Mouse (Mus musculus) gastrocnemius, postnatal 36 days (tissue): ENCODE measurements around the gene H13. TPM values are rescaled to one million over a fixed set of nuclear protein-coding genes. Genes with fewer than 3 reads are reported as not detected.
"Not testable (repeated sequence)": the region's sequence is repeated elsewhere in the genome, so short reads cannot be mapped to it uniquely, and the experiment has no call there.

Experiments
- DNase-seq, 2 experiments: peaks; one replicate each; pipeline ENCODE4 v3.0.0; 2022
- intact Hi-C: fragments of 180-260 bp; cut with DNase I; formaldehyde crosslinking; loops from one replicate; pipeline ENCODE4 v1.15.1; 2025
- total RNA-seq, 2 experiments: library from RNA; stranded (reverse); gene quantifications; 2 replicates each; pipeline ENCODE4 v1.2.3; 2021

The H13 gene
- total RNA-seq, 2 experiments from 2014 or later = 30.1 to 35.1 TPM

DNA sequence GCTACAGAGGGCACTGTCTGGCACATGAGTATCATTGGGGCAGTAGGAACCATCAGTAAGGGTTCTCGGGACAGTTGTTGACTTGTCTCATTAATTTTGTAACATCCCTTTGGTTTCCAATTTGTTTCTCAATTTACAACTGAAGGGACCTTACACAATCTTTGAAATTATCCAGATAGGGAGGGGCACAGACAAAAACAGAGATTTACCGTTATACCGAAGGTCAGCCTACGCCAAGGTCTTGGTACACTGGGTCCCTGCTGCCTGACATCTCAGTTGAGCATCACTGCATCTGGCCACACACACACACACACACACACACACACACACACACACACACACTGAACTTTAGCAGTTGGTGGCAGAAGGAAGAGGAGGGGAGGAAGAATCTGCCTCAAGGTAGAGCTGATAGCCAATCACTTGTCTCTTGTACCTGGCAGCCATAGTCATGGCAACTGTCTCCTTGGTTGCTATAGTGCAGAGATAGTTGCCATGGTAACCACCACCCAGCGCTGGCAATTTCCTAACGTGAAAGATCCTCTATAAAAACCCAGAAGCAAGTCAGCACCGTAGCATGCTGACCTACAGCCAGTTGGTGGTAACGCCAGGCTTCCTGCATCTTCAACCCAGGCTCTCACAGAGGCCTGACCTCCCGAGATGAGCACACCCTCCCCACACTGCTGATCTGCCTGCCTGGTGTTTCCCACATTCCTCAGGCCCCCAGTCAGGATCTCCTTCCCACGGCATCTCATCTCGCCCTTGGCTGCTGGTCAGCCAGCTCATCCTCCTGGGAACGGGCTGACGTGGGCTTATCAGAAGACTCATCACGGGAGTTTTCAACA lies 15.2 kb upstream of the H13 start:
- peak in 1 of 2 experiments; percentile 48 for DNase-seq
- intact Hi-C loops = loop anchor here (2.0 kb wide), 1 partner anchor 33 kb away; no protein-coding TSS in a partner anchor

DNA sequence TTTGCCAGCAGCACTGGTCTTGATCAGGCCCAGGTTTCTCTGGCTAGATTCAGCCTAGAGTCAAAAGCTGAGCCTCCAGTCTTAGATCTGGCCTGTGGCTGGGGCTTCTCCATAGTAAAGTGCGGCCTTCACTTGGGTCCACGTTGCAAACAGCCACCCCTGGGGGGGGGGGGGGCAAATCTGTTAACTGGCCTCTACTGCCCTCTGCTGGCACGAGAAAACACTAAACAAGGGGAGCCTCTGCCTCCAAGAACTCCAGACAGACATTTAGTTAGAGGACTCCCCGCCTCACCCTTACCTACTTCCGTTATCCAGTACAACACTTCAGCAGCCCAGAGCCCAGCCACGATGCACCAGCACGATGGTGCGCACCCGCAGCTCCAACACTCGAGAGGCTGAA lies 11.9 kb upstream of the H13 start:
- intact Hi-C loops = no loop called here
- peak in 1 of 2 experiments; percentile 25 for DNase-seq

- intact Hi-C loops = no loop called here
These were observed 8.1 kb upstream of the H13 start for GRCm38 (mm10) chr2:152661163-152661562.

GRCm38 (mm10) chr2:152666191-152666590 lies 3.1 kb upstream of the H13 start:
- intact Hi-C loops, DNase-seq: not testable (repeated sequence)

More at GRCm38 (mm10) chr2:152661163-152661562, 8.1 kb upstream of the H13 start:
- DNase-seq = no peak

GRCm38 (mm10) chr2:152669639-152670484 lies 601 bp downstream of the H13 start:
- peak in 1 of 2 experiments; percentile 28 for DNase-seq
- intact Hi-C loops = no loop called here

DNA sequence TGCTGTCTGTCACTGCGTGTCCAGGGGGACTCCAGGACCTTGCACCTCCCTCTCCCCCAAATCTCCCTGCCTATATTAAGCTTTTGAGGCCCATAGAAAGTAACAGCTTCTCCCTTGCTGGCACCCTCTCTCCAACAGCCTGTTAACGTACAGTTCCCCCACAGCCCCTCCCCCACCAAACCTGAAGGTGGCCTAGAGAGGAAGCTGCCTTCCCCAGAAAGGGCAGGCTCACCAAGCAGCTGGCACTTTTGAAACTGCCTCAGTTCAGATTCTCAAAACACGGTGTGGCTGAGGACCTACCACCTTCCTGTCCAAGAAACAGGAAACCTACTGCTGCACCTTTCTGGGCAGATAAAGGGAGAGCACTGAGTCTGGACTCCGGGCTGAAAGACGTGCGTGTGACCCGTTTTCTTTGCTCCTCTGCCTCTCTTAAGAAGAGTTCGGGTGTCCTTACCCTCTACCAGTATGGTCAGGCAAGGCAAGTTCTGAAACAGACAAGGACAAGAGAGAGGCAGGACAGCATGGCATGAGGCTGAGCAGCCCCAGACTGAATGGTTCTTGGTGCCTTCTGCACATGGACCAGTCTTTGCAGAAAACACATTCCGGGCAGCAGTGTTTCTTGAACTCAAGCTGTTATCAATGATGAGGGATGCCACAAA lies 1.9 kb downstream of the H13 start:
- intact Hi-C loops = no loop called here
- no peak for DNase-seq

DNA sequence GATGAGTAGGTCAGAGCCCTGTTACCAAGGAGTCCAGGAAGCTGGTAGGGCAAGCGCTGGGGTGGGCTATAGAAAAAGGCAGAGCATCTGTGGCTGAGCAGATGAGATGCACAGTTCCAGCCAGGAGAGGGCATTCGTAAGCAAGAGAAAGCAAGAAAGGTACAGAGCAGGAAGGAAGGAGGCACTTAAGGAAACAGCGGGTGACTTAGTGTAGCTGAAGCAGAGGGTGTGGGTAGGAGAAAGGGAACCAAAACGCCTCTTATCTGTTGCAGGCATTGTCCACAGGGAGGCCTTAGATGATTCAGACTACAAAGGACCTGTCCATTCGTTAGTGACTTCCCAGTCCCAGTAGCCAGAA lies 2.4 kb downstream of the H13 start:
- DNase-seq = no peak
- intact Hi-C loops = no loop called here

DNA sequence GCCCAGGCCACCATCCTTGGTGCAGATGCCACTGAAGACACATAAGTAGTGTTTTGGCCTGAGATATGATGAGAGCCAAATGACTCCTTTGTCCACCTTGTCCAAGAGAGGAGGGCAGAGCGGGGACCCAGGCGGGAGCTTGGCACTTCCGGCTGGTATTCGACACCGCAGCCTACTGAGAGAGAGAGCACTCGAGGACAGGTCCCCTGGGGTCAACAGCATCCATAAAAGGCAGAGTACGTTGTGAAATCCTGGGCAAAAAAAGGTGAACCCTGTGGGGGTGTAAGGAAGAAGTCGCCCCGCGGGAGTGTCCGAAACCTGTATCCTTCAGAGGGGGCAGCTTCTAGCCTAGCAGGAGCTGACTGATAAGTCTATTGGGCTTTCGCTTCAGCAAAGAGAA lies 2.9 kb downstream of the H13 start:
- no peak for DNase-seq
- intact Hi-C loops = no loop called here

DNA sequence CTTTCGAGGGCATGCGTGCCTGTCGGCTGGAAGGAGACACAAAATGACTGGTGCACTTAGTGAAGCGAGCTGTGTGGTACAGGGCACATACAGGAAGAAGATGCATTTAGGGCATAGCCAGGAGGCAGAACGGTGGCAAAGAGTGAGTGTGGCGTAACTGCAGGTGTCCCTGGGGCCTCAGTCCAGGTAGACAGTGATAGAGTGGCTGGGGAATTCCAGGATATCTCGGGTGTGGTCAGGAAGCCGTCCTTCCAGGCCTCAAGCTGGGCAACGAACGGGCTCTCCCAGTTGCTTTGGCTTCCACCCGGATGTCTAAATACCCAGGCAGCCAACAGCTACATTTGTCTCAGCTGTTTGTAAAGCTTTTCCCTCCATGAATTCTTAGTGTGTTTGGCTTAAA lies 4.9 kb downstream of the H13 start:
- no peak for DNase-seq
- intact Hi-C loops = no loop called here

DNA sequence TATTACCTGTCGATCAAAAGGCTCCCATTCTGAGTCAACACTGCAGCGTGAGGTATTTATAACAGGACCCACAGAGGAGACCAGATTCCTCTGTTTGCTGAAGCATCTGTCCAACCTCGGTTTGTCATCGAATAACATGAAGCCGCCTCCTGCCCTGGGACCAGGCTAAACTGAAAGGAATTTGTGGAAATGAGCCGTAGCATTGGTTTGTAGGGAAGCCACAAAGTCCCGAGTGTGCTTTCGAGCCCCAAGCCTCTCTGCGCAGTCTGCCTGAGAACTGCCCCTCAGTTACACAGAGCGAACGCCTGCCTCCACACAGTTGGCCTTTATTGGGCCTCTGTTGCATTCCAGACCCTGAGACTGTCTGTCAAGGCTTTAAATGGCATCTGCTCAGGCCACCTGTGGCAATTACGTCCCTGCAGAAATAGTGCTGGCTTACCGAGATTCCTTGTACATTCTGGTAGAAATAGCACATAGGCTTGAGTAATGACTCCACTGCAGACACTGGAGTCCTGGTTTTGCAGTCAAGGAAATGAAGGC lies 6.1 kb downstream of the H13 start:
- intact Hi-C loops = no loop called here
- no peak for DNase-seq

DNA sequence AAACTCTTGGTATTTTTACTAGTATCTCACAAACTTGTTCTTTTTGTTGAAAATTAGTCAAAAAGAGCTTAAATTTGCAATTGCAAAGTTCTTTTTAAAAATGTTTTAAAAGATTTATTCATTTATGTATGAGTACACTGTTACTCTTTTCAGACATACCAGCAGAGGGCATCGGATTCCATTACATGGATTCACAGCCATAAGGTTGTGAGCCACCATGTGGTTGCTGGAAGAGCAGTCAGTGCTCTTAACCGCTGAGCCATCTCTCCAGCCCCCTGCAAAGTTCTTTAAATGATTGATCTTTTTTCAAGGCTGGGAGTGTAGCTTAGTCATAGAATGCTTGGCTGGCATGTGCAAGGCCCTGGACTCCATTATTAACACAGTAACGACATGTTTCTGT lies 9.0 kb downstream of the H13 start:
- intact Hi-C loops = no loop called here
- DNase-seq = no peak

DNA sequence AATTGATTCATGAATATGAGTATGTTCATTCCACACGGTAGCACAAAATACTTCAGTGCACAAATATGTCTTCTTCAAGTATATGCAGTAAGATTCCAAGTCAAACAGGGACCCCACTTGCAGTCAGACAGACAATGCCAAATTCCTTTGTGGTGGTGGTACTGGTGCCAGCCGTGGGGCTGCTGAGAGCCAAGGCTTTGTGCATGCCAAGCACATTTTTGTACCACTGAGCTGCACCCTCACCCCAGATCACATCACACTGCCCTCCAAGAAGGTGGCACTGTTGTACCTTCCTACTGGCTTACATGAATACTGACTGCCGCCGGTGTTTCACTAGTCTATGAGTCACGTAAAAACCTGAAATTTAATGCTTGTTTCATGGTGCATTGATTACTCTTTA lies 9.7 kb downstream of the H13 start:
- intact Hi-C loops = no loop called here
- no peak for DNase-seq

GRCm38 (mm10) chr2:152679701-152680355 lies 10.6 kb downstream of the H13 start:
- no peak for DNase-seq
- intact Hi-C loops = no loop called here

GRCm38 (mm10) chr2:152683086-152683485 lies 13.8 kb downstream of the H13 start:
- intact Hi-C loops = no loop called here
- no peak for DNase-seq

GRCm38 (mm10) chr2:152686399-152686798 lies 17.1 kb downstream of the H13 start:
- intact Hi-C loops = no loop called here
- no peak for DNase-seq

DNA sequence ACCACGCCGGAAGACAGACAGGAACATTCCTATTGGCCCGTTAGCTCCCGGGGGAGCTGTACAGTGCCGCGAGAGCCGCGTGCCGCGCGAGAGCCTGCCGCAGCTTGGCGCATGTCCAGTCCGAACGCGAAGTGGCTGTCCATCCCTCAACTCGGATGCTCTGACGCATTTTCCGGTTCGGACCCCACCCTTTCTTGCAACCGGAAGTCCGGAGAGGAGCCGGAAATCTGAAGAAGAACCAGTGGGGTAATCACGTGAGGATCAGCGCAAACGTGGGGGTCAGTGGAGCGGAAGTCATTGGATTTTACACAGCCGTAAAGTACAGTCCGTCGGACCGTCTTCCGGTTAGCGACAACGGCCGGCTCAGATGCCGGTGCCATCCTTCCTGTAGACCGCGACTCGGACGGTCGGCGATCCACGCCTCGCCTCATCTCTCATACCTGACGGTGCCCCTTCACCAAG lies 17.6 kb downstream of the H13 start, which contains the start of gene Mcts2:
TSS of gene Mcts2 (plus strand) at position 230 of the 462 bp plus-strand sequence.
- peak; percentile 88 to 92 for DNase-seq

GRCm38 (mm10) chr2:152691564-152692217 lies 22.4 kb downstream of the H13 start:
- intact Hi-C loops = loop anchor here (5.0 kb wide), 2 partner anchors 196 to 241 kb away; partner anchors contain the start of gene Foxs1
- no peak for DNase-seq

More for the DNA sequence above, 17.6 kb downstream of the H13 start, which contains the start of gene Mcts2:
- intact Hi-C loops = no loop called here

GRCm38 (mm10) chr2:152693233-152693632 lies 24.0 kb downstream of the H13 start:
- peak; percentile 40 to 52 for DNase-seq
- intact Hi-C loops = loop anchor here (5.0 kb wide), 2 partner anchors 194 to 239 kb away; partner anchors contain the start of gene Foxs1

GRCm38 (mm10) chr2:152693735-152694134 lies 24.5 kb downstream of the H13 start:
- no peak for DNase-seq
- intact Hi-C loops = loop anchor here (5.0 kb wide), 2 partner anchors 194 to 239 kb away; partner anchors contain the start of gene Foxs1
